Mouse (Mus musculus) MN1 (cell line): ENCODE data around the gene Phactr4.

ENCODE experiments used
- DNase-seq: peaks from one replicate; pipeline ENCODE4 v3.0.0-alpha.2; 2016; ENCODE audit warnings: low spot score

Gene Phactr4

DNA sequence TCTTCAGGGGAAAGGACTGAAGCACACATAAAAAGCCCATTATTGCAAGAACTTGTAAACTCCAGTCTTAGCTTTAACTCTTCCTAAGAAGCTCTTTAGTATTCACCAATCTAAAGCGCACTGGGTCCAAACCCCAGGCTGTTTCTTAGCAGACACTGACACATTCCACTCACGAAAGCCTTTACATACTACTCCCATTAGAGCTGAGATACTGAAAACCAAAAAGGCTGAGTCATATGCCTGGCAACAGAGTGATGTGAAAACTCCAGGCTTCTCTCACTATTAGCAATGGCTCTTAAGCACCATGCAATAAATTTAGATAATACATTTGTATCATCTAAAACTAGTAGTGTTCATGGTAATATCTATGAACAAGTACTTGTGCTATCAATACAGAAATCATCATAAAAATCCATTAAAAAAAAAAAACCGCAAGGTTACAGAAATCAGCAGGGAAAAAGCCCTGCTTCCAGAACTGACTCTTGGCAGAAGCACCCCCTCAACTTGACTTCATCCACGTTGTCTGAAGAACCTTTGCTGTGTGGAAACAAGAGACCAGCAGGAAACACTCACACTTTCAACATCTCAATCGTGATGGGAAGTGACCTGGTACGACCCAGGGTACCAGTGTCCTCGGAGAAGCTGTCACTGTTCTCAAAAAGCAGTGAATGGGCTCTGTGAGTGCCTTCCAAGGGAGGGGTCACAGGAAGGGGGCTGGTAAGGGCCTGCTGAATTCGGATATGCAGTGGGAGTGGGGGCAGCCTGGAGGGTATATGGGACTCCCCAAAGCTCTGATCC is 52.1 kb downstream of the Phactr4 start:
- DNase-seq: peak; percentile 33

DNA sequence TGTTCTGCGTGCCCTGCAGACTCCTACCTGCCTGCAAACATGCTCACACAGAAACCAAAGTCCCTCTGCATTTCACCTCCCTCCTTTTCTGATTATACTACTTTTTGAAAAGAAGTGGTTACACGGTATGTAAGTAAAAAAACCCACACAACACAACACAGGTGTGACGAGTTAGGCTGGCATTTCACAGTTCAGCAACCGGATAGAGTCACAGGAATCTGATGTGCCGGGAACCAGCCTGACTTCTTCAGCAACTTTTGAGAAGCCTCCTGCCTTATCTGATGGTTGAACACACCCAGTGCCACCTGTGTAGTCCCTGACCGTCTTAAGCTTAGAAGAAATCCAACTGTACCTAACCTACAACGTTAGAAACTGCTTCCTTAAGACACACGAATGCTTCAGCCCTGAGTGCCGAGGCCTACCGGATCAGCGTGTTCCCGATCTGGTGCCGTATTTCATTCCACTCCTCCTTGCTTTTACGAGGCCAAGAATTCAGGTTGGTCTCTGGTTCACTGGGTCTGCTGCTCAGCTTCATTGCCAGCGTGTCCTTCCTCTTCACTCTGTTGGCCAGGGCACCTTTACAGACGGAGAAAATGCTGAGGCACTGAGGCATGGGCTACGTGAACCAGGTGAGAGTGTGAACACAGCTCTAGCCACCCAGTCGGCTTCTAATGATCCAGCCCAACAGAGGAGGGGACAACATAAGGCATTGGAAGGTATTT is 54.6 kb downstream of the Phactr4 start:
- no peak for DNase-seq

DNA sequence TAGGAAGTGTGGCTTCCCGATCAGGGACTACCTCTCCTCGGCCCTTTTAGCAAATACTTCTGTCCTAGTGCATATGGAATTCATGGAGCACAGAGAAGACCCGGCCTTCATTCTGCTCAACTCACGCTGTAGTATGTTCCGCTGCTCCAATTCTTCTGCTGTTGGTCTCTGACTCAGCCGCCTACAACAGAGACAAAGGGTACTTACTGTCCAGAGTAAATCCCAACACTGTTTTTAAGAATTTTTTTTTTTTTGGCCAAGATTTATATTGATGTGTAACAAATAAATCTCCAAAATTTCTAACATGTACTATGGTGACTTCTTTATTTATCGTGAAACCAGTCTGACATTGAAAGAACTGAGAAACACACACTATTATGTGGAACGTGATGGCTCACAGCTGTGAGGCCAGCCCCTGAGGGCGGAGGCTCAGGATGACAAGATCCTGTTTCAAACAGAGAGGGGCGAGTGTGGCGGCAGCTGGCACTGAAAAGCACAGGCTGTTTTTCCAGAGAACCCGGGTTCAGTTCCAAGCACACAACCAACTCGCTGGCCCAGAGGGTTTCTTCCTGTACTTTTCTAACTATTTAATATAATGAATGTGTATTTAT is 56.7 kb downstream of the Phactr4 start:
- no peak for DNase-seq

DNA sequence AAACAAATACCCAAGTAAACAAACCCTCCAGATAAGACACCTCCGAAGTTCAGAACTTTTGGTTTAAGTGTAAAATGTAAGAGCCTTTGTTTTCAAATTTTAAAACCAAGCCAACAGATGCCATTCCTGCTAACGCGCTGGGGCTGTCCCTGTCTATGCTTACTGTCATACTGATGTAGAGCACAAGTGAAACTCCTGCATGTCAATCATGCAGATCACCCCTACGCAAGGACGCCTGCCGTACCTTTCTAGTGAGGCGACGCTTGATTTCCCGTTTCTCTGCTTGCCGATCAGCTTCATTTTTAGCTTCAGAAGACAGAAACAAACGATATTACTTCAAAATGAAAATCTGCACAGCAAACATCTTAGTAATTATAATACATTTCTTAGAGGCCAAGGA is 58.8 kb downstream of the Phactr4 start:
- DNase-seq: no peak

DNA sequence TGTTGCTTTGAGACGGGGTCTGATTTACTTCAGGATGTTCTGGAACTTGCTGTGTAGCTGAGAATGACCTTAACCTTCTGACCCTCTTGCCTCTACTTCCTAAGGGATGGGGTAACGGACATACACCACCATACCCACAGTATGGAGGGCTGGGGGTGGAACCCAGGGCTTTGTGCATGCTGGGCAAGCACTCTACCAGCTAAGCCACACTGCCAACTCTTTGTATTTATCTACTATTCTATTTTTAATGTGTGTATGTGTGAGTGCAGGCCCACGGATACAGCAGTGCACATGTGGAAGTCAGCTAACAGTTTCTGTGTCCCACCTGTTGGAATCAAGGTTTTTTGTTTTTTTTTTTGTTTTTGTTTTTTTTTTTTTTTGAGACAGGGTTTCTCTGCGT is 62.8 kb downstream of the Phactr4 start:
- no peak for DNase-seq

DNA sequence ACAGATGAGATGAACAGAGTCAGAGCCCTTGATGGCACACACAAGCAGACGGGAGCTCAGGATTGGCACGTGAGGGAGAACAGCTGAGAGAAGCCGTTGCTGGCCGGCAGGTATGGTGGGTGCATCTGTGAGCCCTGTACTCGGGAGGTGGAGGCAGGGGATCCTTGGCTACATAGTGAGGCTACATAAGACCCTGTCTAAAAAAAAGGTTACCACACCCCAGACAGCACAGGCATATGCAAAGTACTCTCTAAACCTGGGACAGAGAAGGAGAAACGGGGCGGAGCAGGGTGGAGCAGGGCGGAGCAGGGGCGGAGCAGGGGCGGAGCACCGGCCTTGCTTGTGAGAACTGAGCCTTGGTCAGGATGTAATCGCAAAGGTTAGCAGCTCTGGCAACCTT is 66.1 kb downstream of the Phactr4 start:
- DNase-seq: no peak

DNA sequence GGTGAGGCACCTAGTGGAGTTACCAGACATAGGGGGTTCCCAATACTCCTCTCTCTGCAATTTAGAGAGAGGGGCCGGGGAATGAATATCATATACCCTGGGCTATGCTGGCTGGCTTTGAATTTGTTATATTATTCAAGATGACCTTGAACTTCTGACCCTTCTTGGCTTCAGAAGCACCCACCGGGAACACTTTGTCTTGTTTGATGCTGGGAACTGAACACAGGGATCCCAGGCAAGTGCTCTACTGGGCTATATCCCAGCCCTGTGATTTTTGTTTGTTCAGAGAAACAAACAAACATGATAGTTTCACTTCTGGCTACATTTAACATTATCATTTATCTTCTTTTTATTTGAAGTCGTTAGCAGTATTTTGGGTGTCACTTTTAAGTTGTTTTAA is 66.9 kb downstream of the Phactr4 start:
- DNase-seq: no peak

DNA sequence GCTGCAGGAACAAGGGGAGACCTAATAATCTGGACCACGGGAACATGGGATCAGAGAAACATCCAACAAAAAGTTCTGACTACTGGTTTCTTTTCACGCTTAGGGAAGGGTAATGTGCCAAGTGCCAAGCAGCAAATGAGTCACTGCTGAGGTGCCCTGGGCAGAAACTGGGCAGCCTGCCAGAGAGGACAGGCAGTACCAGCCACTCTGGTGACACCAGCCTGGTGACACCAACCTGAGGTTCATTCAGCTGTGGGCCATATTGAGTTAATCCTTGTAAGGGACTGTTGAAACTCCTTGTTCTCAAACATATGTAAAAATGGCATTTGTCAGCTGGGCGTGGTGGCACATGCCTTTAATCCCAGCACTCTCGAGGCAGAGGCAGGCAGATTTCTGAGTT is 67.7 kb downstream of the Phactr4 start:
- DNase-seq: peak; percentile 74

DNA sequence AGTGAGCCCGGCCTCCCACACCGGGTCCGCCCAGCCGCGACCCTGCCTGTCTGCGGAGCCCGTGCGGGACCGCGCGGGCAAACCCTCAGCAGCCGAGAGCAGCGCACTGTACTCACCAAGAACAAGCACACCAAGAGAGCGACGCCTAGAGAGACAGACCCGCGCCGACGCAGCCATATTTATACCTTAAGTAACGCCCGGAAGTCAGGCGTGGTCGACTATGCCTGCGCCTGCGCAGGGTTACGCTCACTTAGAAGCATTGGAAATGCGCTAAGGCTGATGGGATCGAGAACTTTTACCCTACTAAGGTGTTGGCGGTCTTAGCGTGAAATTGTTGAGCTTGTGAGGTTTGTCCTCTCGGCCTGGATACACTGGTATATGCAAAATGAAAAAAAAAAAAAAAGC is 68.8 kb downstream of the Phactr4 start, which contains the start of gene Rcc1:
Rcc1 (minus strand) TSS at position 125 of the 405 bp plus-strand sequence.
- peak; percentile 92 for DNase-seq

DNA sequence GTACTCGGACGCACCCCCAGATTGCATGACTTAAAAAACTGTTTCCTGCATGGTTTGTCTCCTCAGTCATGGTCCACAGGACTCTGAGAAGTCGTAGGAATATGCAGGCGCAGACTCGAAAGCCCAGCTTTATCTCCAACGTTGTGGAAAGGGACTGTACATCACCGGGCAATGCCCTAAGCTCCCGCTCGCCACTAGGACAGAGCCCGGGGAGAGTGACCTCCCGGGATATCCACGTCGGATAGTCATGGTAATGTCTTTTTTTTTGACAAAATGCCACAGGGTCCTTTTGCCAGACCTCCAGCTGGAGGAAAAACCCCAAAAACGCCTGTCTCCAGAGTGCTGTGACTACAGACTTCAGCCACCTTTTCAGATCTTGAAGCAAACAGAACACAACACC is 69.5 kb downstream of the Phactr4 start:
- peak; percentile 33 for DNase-seq

DNA sequence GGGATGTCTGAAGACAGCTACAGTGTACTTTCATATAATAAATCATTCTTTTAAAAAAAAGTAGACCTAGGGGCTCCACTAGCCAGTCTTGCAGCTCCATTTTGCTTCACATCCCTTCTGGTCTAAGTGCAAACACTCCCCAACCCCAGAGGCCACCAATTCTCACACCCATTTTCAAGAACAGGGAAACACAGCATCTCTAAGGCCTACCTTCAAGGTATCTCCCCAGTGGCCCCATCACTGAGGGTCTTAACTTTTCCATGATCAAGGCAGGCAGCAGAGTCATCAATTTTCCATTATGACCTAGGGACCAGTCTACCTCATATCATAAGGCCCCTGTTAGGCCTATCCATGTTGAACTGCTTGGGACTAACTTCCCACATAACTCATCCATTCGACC is 70.9 kb downstream of the Phactr4 start:
- no peak for DNase-seq

DNA sequence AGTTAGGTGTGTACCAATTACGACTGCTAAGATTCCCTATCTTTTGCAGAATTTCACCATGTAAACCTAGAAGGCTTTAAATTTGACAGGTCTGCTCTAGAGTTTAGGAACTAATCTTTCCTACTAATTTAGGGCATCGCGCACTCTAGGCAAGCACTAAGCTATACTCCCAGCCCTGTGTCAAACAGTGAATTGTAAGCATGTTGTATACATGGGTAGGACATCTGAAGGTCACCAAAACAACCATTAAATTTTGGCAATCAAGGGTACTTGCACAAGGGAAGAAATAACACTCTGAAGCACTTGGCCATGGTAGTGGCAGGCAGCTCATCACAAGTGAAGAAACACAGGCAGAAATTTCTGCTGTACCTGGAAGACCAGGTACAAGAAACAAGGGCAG is 71.4 kb downstream of the Phactr4 start:
- DNase-seq: no peak

DNA sequence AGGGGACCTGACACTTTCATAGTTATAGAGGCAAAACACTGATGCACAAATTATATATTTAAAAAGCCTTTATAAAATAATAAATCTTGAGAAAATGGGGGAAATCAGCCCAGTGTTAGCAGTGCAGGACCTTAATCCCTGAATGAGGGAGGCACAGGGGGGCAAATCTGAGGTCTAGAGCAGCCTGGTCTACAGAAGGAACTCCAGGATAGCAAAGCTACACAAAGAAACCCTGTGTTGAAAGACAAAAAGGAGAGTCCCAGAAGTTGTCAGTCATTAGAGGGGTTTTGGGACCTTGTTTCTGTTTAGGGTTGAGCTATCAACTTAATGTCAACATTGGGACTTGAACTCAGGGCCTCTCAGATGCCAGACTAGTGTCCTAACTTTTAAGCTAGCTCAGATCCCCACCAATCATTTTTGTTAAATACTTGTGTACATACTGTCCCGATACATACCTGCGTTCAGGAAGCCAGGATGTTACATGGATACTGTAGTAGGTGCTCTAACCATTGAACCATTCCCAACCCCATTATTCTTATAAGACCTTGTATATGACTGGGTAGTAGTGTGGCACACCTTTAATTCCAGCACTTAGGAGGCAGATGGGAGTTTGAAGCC is 72.1 kb downstream of the Phactr4 start:
- DNase-seq: no peak

DNA sequence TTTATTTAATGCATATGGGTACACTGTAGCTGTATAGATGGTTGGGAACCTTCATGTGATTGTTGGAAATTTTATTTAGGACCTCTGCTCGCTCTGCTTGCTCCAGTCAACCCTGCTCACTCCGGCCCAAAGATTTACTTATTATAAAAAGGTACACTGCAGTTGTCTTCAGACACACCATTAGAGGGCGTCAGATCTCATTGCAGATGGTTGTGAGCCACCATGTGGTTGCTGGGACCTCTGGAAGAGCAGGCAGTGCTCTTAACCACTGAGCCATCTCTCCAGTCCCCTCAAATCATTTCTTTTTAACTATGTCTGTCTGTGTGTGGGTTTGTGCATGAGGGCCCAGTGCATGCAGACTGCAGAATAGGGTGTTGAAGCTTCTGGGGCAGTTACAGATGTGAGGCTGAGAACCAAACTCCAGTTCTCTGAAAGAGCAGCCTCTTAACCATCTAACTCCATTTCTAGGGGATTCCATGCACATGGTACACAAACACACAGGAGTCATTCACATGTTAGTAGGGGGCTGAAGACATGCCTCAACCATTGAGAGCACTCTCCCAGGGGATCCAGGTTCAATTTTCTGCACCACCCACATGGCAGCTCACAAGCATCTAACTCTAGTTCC is 72.7 kb downstream of the Phactr4 start:
- no peak for DNase-seq

DNA sequence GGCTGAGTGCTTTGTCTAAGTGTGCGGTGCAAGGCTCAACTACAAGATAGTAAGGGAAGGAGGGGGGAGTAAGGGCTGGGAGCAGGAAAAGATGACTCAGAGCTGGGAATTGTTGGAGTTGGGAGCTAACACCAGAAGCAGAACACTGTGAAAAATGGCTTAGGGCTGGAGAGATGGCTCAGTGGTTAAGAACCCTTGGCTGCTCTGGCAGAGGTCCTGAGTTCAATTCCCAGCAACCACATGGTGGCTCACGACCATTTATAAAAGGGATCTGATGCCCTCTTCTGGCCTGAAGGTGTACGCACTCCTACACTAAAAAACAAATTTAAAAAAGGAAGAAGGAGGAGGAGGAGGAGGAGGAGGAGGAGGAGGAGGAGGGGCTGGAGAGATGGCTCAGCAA is 75.6 kb downstream of the Phactr4 start:
- peak; percentile 26 for DNase-seq

DNA sequence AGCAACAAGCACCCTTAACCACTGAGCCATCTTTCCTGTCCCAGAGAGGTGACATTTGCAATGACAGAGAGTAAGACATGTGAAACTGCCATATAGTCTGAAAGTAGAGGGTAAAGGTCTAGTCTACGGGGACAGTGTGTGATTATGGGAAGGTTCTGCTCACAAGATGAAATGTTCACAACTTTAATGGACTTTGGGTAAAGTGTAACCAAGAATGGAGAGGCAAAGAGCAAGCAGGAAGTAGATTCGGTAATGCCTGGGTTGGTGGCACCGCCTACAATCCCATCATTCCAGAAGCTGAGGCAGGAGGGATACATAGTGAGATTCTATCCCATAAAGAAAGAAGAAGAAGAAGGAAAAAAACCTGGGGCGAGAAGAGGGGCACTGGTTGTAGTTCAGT is 76.0 kb downstream of the Phactr4 start:
- DNase-seq: no peak

DNA sequence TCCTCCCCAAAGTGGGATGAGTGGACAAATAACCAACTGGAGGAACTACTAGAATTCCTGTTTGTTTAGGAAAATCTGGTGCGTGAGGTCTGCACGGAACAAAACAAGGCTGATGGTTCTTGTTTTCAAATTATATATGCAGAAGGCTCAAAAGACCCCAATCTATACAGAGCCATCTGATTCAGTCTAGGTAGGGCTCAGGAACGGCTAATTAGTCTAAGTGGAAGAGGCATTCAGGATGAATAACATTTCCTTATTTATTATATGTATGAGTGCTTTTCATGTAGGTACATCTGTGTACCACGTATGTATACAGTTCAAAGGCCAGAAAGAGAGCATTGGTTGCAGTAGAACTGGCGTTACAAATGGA is 76.5 kb downstream of the Phactr4 start:
- no peak for DNase-seq

DNA sequence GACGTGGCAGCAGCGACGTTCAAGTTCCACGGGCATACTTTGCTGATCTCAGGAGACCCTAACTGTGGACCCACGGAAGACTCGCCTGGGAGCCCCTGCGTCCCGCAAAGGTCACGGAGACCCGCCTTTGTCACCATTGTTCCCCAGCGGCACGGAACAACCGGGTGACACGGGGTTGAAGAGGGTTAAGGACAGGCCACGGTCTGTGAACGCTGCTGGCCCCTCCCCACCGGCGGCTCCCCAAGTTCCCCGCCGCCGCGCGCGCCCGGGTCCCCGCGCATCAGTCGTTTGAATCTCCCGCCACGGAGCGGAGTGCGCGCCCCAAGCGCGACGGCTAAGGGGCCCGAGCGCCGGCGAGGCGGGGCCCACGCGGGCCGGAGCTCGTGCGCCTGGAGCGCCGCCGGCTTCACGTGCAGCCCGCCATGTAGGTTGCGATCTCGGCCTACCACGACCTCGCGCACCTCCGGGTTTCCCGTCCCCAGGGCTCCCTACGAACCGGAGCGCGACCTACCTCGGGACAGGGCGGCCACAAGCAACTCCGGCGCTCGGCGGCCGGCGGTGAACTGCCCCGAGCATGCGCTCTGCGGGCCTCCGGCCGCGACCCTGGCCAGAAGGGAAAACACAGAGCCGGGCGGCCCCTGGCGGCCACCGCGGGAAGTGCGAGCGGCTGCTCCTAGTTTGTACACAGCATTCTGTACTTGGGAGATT is 77.0 kb downstream of the Phactr4 start:
- peak; percentile 89 for DNase-seq

DNA sequence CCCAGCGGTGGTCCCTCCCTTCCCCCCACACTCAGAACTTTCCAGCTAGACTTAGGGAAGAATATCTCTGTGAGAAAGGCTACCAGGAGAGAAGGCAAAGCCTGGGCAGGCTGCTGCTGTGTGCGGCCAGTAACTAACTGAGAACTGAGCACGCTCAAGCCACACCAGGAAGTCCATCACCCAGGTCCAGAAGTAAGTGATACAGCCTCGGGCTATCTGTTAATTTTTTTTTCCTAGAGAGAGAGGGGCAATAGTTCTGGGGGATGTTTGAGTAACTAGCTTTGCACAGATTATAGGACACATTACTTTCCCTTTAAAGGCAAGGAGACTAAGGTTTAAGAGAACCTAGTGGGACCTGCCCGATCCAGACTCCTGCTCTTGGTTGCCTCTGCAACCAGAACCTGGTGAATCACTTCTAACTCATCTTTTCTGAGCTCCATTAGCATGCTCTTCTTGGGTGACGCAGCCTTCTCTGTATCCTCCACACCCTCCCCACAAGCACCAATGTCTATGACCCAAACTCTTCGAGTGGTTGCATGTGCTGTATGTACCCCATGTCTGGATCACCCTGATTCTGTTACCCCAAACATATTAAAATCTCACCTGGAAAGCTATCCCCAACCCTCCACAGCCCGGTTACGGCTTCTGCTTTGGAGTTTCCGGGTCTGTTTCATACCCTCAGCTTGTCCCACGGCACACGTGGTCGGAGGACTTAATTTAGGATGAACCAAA is 77.7 kb downstream of the Phactr4 start:
- no peak for DNase-seq

DNA sequence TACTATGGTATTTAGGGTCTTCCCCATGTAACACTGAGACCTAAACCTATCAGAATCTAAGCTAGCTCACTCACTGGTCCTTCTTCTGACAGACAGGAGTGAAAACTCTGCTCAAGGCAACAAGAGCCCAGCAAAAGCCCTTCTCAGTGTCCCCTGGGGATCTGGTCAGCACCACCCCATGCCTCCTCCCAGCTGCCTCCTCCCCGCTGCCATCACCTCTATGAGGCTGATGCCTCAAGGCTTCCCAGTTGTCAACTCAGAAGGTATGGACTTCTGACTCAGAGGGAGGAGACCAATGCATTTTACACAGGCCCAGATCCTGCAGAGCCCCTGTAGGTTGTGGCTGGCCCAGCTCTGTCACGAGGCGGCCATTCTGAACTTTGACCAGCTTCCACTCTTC is 80.8 kb downstream of the Phactr4 start:
- no peak for DNase-seq

DNA sequence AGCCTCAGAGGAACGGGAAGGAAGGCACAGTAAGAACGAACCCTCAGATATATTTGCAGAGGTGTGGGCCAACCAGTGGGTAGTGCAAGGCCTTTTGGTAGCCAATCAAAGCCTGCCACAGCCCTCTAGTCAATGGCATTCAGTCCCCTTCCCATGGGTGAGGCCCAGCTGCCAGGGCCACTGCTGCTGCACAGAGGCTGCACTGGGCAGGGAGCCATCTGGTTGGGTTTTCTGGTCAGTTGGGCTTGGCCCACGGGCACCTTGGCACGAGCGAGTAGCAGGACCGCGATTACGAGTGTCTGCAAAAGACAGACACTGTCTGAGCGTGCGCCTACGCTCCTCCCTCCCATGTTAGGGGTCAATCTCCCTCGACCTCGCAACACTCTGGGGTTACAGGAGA is 83.3 kb downstream of the Phactr4 start:
- DNase-seq: peak; percentile 64
